Mouse (Mus musculus): Measurements from ENCODE around the gene Pbx1.

Pbx1 gene

GRCm38 (mm10) chr1:168221071-168221521, 211.0 kb downstream of the Pbx1 start:
- peak; percentile 76 for DNase-seq

- DNase-seq: no peak
Measured at GRCm38 (mm10) chr1:168215896-168216747, 215.9 kb downstream of the Pbx1 start.

GRCm38 (mm10) chr1:168215468-168215867, 216.6 kb downstream of the Pbx1 start:
- no peak for DNase-seq

- DNase-seq: peak; percentile 66
Measured at GRCm38 (mm10) chr1:168214040-168214443, 218.0 kb downstream of the Pbx1 start.

DNA sequence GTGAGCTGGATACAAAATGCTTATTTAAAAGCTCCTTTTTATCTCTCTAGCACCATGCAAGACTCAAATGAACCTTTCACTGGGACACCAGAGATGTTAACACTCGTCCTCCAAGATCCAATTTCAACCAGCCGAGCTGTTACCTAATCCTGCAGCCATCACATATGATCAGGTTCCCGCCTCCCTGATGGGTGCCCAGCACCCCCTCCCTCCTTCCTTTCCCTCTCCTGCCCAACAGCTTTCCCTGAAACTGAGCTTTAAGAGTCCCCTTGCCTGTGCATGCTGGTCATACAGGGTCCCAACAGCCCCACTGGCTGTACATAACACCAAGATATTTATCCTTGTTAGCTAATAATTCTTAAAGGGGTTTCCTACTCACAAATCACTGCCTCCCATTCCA, 218.5 kb downstream of the Pbx1 start:
- DNase-seq: no peak

GRCm38 (mm10) chr1:168210401-168210800, 221.7 kb downstream of the Pbx1 start:
- no peak for DNase-seq

DNA sequence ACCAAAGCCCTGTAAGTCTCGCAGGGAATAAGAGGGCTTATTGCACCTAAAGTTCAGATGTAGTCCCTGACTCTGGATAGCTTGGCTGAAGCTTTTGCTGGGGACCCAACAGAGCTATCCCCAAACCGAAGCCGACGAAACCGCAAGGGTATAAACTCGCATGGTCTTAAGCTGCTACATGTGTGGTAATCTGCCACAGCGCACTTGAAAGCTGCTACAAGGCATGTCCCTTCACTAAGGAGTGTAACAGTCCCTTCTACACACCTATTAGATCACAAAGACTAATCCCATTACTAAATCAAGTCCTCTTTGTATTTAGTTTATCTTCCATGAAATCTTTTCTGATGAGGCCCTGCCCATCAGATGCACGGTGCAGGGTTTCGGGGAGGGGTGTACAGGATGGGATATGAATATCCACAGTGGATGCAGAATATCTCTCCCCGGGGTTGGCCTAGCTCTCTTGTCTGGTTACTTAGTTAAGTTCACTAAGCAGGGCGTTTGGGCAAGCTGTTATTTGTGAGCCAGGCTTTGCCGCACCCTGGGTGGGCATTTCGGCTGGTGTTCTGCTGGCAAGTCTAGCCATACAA, 231.4 kb downstream of the Pbx1 start:
- no peak for DNase-seq

GRCm38 (mm10) chr1:168198276-168198675, 233.8 kb downstream of the Pbx1 start:
- no peak for DNase-seq

DNA sequence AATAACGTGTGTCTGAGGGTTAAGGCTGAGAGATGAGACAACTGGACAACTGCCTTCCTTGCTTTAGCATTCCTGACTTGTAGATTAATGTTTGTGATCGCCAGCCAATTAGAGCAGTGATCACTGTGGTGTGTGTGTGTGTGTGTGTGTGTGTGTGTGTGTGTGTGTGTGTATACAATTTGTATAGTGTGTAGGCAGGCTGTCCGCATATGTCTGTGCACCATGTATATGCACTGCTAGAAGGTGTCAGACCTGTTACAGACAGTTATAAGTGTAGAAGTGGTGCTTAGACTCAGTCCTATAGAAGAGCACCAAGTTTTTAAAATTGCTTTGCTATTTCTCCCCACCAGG, 234.2 kb downstream of the Pbx1 start:
- no peak for DNase-seq

DNA sequence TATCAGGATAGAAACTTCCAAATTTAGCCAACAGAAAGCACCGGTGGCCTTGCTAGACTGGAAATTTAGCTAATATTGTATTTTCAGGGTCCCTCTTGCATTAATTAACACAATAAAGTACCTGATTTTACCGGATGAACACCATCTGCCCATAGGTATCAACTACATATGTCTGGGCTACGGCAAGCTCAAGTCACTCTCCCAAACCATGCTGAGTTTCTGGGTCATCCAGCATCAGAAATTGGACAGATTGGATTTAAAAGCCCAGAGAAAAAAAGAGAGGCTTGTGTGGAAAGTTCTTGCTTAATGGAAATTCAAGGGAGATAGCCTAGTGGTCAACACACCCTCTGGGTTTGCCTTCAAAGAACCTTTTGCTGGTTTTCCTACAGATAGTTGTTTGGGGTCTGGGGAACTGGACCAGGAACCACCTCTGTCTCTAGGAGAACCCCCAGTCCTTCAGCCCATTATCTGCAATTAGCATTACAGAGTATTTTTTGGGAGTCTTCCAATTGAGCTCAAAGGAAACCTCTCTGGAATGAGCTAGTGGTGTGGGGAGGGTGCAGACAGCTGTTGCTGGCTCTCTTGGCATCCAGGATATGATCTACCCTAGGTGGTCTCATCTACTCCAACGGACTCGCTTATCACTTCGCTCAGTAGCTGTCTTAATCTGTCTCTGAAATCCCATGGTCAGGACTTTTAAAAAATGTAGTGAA, 234.7 kb downstream of the Pbx1 start:
- no peak for DNase-seq

GRCm38 (mm10) chr1:168193364-168193763, 238.7 kb downstream of the Pbx1 start:
- DNase-seq: no peak

- no peak for DNase-seq
Measured at GRCm38 (mm10) chr1:168182816-168183215, 249.3 kb downstream of the Pbx1 start.

- no peak for DNase-seq
Measured at GRCm38 (mm10) chr1:168180622-168181441, 251.2 kb downstream of the Pbx1 start.

DNA sequence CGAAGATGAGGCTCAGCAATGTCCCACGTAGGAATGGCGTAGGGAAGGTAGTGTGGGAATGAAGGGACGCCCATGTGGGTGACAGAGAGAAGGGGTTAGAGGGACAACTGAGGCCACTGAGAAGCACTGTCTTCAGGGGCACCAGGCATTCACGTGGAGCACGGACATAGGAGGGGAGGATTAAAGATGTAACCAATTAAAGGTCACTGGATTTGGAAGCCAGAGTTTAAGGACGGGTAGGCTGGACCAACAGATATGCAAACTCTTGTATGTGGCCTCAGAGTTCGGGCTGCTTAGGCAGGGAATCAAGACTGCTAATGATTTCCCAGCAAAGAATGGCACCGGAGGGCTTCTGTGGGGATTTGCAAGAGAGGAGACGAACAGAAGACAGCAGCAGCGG, 252.4 kb downstream of the Pbx1 start:
- no peak for DNase-seq

GRCm38 (mm10) chr1:168178611-168179010, 253.5 kb downstream of the Pbx1 start:
- no peak for DNase-seq

DNA sequence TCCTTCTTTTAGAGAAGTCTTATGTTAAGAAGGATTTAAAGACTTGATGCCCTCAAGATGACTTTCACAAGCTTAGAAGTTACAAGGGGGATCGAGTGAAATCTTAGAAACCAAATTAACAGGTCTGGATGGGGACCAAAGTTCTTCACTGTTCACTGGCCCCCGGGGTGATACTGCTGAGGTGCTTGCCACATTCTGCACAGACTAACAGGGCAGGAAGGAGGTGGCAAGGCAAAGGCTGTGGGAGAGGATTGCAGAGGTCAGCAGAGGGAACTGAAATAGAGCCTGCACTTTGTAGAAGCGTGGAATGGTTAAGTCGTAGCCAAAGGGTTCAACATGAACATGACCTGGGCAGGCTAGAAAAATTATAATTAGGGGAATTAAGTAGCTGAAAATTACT, 256.5 kb downstream of the Pbx1 start:
- DNase-seq: no peak

DNA sequence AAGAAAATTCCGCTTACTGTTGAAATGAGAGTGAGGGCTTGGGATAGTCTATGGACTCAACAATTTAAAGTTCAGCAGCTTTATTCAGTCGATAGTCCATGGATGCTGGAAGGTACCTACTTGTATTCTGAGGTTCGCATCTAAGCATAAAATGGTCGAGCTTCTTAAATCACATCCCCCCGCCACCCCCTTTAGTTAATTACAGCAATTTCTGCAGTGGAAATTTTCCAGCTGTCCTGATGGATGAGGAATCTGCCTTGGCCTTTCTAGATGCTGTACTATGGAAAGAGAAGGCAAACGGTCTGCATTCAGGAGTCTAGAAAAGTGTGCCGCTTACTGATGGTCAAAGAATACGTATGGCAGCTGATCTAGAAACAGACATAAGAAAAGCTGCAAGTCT, 262.3 kb downstream of the Pbx1 start:
- no peak for DNase-seq

GRCm38 (mm10) chr1:168169052-168169779, 262.9 kb downstream of the Pbx1 start:
- DNase-seq: no peak

DNA sequence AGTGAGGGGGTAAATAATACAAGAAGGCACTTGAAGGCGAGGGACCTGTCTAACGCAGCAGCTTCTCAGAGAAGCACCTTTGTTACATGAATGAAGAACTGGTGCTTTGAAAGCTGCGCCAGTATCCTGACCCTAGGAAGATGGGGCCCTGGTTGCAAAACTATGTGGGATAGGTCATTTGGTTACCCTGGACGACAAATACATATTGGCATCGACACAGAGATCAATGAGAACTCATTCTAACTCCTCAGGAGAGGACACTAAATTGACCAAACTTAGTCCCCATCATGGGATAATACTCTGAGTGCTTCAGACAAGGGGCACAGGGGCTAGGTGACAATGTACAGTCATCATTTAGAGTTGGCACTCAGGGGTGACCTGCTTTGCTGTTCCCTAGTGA, 264.3 kb downstream of the Pbx1 start:
- DNase-seq: no peak

DNA sequence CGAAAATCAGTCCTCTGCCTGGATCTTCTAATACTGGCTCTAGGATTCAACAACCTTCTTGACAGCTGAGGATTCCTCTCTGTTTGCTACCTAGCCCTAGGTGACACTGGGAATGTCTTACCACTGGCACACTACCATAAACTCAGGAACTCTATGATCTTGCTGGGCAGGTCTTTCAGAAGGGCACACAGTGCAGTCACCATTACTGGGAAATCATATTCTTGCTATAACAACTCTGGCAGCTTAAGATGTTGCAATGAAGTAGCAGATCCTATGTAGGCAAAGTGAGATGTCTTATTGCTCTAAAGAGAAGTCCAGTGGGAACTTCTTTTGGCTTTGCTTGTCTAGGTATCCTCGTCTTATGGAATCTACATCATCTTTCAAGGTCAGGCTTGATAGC, 265.2 kb downstream of the Pbx1 start:
- no peak for DNase-seq

DNA sequence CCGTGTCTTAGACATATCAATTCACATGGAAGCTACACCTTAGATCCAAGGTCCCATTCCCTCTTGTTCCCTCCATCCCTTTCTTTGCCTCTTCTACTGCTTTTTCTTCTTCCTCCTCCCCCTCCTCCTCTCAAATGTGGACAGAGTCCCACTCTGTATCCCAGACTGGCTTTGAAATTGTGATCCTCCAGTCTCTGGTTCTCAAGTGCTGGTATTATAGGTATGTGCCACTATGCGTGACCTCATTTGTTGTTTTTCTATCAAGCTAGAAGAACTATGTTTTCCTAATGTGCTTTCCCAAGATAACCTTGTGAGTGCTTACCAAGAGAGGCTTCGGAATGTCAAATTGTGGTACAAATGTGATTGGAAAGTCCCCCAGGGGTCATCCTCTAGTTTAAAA, 267.1 kb downstream of the Pbx1 start:
- no peak for DNase-seq

GRCm38 (mm10) chr1:168163521-168164233, 268.4 kb downstream of the Pbx1 start:
- no peak for DNase-seq
